Mouse (Mus musculus) liver, postnatal 0 days (tissue): Measurements from ENCODE around the gene Rho.

Experiments used
- CTCF ChIP-seq: sonication (generic); IDR thresholded peaks from 2 replicates; pipeline ENCODE4 v1.5.1; 2016; ENCODE audit warnings: antibody characterized with exemption, low read depth
- EP300 ChIP-seq: IDR thresholded peaks from 2 replicates; pipeline ENCODE4 v1.6.1; 2016; ENCODE audit warnings: antibody characterized with exemption, low read depth, mild to moderate bottlenecking

GRCm38 (mm10) chr6:115906871-115907270 lies 24.7 kb upstream of the Rho start:
- no peak for TF ChIP-seq EP300
- TF ChIP-seq CTCF: no peak
